Comparison of ENCODE assay signal across 16 mouse cellular contexts in genomic region chr13:100402930-100403637, GRCm38 (mm10). TPM values are rescaled to one million over a fixed set of nuclear protein-coding genes. Genes with fewer than 3 reads are reported as not detected.
"Had no signal": no experiment of that assay in that cellular context is flagged by ENCODE, and none has a peak within 500 bp of the region (broad histone marks: within the 10 kb centered on the region; RNA-seq: fewer than 3 reads in every experiment).

No protein-coding gene starts in this region.

RNA-seq across cellular contexts. Expression of gene Naip1, which starts 49.6 kb away (rescaled TPM):
- total RNA-seq: gastrocnemius, adult 18-20 months; gastrocnemius, adult 8-10 months; gastrocnemius, postnatal 14 days; gastrocnemius, postnatal 36 days; heart, postnatal 4 days had no signal
- polyA plus RNA-seq: heart, embryonic 10.5 days; heart, embryonic 12.5 days; heart, embryonic 14.5 days; hindbrain, embryonic 10.5 days; hindbrain, embryonic 12.5 days; inflammation-experienced regulatory T-cells, adult 6 months; kidney, embryonic 15.5 days; kidney, postnatal 0 days; limb, embryonic 11.5 days; limb, embryonic 15.5 days; liver, embryonic 11.5 days had no signal
